Mouse (Mus musculus) thymus, adult 2 months (tissue): Measurements from ENCODE around the gene Gbp7. TPM values are rescaled to one million over a fixed set of nuclear protein-coding genes. Genes with fewer than 3 reads are reported as not detected.
"Not testable (repeated sequence)": the region's sequence is repeated elsewhere in the genome, so short reads cannot be mapped to it uniquely, and the experiment has no call there.

Experiments used
- DNase-seq: peaks from one replicate; pipeline ENCODE4 v3.0.0; 2021
- H3K27ac ChIP-seq: fragments of 200-500 bp; 2 replicates; pipeline ENCODE4 v1.5.1; 2012; ENCODE audit warnings: low read length, control low read depth; ENCODE audit not compliant: control insufficient read depth, insufficient read depth
- H3K27me3 ChIP-seq: fragments of 200-500 bp; 2 replicates; pipeline ENCODE4 v1.6.1; 2012; ENCODE audit warnings: mild to moderate bottlenecking, low read length, moderate library complexity, mixed read lengths; ENCODE audit not compliant: control insufficient read depth, insufficient read depth
- H3K36me3 ChIP-seq: fragments of 200-500 bp; 2 replicates; pipeline ENCODE4 v1.6.1; 2012; ENCODE audit warnings: mild to moderate bottlenecking, low read length, moderate library complexity; ENCODE audit not compliant: control insufficient read depth, insufficient read depth
- H3K4me1 ChIP-seq: fragments of 200-500 bp; replicated peaks from 2 replicates; pipeline ENCODE4 v1.6.1; 2012; ENCODE audit warnings: low read length; ENCODE audit not compliant: control insufficient read depth, insufficient read depth
- H3K4me3 ChIP-seq: fragments of 200-500 bp; 2 replicates; pipeline ENCODE4 v1.5.1; 2012; ENCODE audit warnings: mild to moderate bottlenecking, low read length, control low read depth, moderate library complexity; ENCODE audit not compliant: control insufficient read depth, insufficient read depth
- CTCF ChIP-seq: fragments of 200-500 bp; IDR thresholded peaks from 2 replicates; pipeline ENCODE4 v1.5.1; 2012; ENCODE audit warnings: mild to moderate bottlenecking, control low read depth, low read length, moderate library complexity, borderline replicate concordance; ENCODE audit not compliant: control insufficient read depth, poor library complexity, insufficient read depth; ENCODE audit errors: extremely low read depth
- POLR2A ChIP-seq: fragments of 200-500 bp; IDR thresholded peaks from 2 replicates; pipeline ENCODE4 v1.6.1; 2012; ENCODE audit warnings: mild to moderate bottlenecking, low read length, control low read depth, moderate library complexity; ENCODE audit not compliant: control insufficient read depth, poor library complexity, insufficient read depth; ENCODE audit errors: extremely low read depth
- WGBS: fragments of 180-500 bp; shearing (Covaris S2); methylation state at CpG from one replicate; pipeline ENCODE4 v1.1.7; 2018; 5-methylcytosine and 5-hydroxymethylcytosine counted together
- polyA plus RNA-seq: library from polyadenylated mRNA; depleted of rRNA; stranded (reverse); fragments of >200 nt; gene quantifications from 2 replicates; pipeline ENCODE4 v1.2.3, GENCODE M21; 2012

Gbp7 gene
- polyA plus RNA-seq, 1 experiment: 5.1 TPM

DNA sequence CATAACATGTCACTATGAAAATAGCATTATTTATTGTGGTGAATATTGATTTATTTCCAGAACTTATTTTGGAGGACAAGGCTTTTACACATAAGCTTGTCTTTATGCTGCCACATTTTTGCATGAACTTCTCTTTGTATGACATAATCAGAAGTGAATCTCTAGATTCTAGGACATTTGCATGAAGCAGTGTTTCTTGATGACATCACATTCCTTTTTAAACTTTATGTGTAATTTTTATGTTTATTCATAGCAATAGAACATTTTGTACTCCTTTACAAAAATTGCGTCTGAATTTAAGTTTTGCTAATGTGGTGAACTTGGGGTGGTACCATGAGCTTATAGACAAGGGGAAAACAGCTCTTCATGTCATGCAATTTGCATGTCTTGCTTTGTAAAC is 5.5 kb downstream of the Gbp7 start:
- Histone ChIP-seq H3K4me3 (no peak overlapping the region), H3K4me1 (peaks cover 8% of the 10 kb centered on the region; the same call in 1 of the 2 replicates), H3K27me3 (no peaks in the 10 kb centered on the region), H3K27ac (no peak overlapping the region), H3K36me3 (no peaks in the 10 kb centered on the region)
- TF ChIP-seq CTCF: no peak
- TF ChIP-seq POLR2A: no peak
- 92% methylated on average over 1 of the region's 1 CpGs for WGBS
- DNase-seq: no peak

DNA sequence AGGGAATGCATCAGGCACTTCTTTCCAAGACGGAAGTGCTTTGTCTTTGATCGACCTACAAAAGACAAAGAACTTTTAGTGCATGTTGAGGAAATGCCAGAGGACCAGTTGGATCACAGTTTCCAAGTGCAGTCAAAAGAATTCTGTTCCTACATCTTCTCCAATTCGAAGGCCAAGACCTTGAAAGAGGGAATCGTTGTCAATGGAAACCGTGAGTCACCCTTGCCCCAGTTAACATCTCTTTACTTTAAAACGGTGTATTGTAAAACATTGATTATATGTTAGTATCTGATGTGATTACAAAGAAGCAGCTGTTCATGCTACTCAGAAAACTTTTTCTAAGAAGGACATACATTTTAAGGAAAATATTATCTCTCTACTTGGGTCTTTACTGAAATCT is 11.2 kb downstream of the Gbp7 start:
- Histone ChIP-seq H3K36me3 (peaks cover 28% of the 10 kb centered on the region), H3K4me3 (no peak overlapping the region), H3K27ac (no peak overlapping the region), H3K27me3 (no peaks in the 10 kb centered on the region), H3K4me1 (no peaks in the 10 kb centered on the region)
- TF ChIP-seq CTCF (no peak), POLR2A (no peak)
- no peak for DNase-seq
- 97% methylated on average over 6 of the region's 6 CpGs for WGBS

DNA sequence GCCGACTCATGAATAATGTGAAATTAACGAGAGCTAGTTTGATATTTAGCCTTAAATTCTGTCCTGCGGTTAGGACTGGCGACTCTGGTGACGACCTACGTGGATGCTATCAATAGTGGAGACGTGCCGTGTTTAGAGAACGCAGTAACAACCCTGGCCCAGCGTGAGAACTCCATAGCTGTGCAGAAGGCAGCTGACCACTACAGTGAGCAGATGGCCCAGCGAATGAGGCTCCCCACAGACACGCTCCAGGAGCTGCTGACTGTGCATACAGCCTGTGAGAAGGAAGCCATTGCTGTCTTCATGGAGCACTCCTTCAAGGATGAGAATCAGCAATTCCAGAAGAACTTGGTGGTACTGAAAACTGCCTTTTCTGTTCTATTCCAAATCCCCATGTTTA is 12.6 kb downstream of the Gbp7 start:
- 97% methylated on average over 12 of the region's 12 CpGs for WGBS
- not testable (repeated sequence) for H3K27me3 ChIP-seq, DNase-seq, H3K4me3 ChIP-seq, H3K4me1 ChIP-seq, H3K27ac ChIP-seq
- H3K36me3 ChIP-seq: peaks cover 38% of the 10 kb centered on the region

DNA sequence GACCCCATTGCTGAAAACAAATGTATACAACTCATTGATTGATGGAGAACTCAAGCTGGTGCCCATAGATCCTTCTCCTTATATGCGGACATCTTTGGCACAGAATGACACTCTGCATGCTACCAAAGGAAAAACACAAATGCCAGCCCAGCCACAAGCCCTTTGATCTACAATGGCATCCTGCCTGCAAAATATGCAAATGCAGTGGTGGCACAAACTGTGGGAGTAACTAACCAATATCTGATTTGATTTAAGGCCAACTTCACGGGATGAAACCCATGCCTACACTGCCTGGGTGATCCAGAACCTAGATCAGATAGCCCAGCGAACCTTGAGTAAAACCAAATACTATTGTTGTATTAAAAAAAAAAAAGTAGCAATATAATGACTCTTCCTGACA is 16.5 kb downstream of the Gbp7 start:
- Histone ChIP-seq H3K4me3 (no peak overlapping the region), H3K27ac (no peak overlapping the region), H3K27me3 (no peaks in the 10 kb centered on the region), H3K36me3 (peaks cover 38% of the 10 kb centered on the region), H3K4me1 (no peaks in the 10 kb centered on the region)
- WGBS: 28% methylated on average over 3 of the region's 3 CpGs
- TF ChIP-seq CTCF (no peak), POLR2A (no peak)
- DNase-seq: no peak

DNA sequence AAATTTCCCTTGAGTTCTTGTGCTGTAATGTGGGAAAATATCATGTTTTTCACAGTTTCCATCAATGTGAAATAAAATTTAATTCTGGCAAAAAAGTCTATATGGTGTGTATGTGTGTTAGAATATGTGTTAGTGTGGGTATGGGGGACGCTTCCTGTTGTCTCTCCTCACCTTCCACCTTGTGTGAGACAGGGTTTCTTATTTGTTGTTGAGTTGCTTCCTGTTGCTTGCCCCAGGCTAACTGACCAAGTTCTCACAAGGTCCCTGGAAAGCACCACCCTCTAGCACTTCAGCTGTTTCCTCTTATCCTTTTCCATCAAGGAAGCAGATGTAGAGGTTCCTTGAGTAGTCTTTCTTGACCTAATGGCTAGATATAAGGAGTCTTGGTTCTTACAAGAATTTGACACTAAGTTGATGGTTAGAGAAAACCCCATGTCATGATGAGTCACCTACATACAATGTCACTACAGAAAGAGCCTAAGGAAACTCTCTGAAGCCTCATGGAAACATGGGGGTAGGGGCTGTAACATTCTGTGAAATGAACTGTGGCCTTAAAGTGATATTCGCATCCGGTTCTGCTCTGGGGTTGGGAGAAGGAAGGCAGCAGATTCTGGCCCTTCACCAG is 20.0 kb downstream of the Gbp7 start:
- Histone ChIP-seq H3K27me3 (no peaks in the 10 kb centered on the region), H3K27ac (no peak overlapping the region), H3K4me3 (no peak overlapping the region), H3K36me3 (peaks cover 22% of the 10 kb centered on the region), H3K4me1 (0 out of 2 replicates have a peak, but pooled peaks cover 3% of the 10 kb centered on the region)
- WGBS: 90% methylated on average over 3 of the region's 3 CpGs
- DNase-seq: no peak
- TF ChIP-seq CTCF (no peak), POLR2A (no peak)

DNA sequence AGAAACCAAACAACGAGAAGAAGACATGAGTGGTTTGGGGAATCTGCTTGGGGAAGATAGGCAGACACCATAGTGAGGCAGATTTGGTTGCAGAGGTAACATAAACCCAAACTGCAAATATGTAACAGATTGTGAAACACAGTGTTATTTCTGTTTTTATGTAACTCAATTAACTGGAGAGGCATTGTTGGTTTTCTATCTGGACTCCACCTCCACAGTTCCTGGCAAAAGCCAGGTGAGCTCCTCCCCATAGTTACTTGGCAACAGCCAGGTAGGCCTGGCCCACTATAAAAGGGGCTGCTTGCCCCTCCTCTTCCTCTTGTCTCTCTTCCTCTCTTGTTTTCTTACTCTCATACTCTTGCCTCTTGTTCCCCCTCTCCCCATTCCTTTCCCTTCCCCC is 24.5 kb downstream of the Gbp7 start:
- no peaks in the 10 kb centered on the region for H3K36me3 ChIP-seq
- no peak overlapping the region for H3K4me3 ChIP-seq
- no peak for DNase-seq
- TF ChIP-seq CTCF: no peak
- no peaks in the 10 kb centered on the region for H3K27me3 ChIP-seq
- no peak overlapping the region for H3K27ac ChIP-seq
- H3K4me1 ChIP-seq: 0 out of 2 replicates have a peak, but pooled peaks cover 3% of the 10 kb centered on the region
- 92% methylated on average over 1 of the region's 1 CpGs for WGBS

DNA sequence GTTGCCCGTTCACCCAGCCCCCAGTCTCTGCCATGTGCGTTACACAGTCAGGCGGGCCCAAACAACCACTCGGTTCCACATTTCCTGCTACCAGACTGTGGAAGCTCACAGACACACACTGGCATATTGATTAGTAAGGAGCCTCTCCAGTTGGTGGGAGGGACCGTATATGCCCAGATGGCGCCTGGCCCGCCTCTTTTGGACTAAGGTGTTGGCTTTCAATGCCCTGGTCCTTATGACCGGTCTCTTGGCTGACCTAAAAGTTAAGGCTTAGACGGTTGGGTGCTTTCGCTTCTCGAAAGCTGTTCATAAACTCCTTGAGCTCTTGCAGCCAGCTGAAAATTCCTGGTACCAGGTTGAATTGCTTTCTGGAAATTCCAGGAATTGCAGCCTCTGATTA is 25.5 kb downstream of the Gbp7 start:
- peaks cover 6% of the 10 kb centered on the region for H3K4me1 ChIP-seq
- TF ChIP-seq CTCF: no peak
- no peak for DNase-seq
- 95% methylated on average over 11 of the region's 11 CpGs for WGBS
- H3K27me3 ChIP-seq: no peaks in the 10 kb centered on the region
- H3K4me3 ChIP-seq: no peak overlapping the region
- H3K36me3 ChIP-seq: no peaks in the 10 kb centered on the region
- no peak overlapping the region for H3K27ac ChIP-seq
